Mouse (Mus musculus): ENCODE measurements around the gene Ndufa8. TPM values are rescaled to one million over a fixed set of nuclear protein-coding genes. Genes with fewer than 3 reads are reported as not detected.

Ndufa8 gene
- total and polyA plus RNA-seq, 3 experiments, result 186 to 357 TPM; not detected in 1

DNA sequence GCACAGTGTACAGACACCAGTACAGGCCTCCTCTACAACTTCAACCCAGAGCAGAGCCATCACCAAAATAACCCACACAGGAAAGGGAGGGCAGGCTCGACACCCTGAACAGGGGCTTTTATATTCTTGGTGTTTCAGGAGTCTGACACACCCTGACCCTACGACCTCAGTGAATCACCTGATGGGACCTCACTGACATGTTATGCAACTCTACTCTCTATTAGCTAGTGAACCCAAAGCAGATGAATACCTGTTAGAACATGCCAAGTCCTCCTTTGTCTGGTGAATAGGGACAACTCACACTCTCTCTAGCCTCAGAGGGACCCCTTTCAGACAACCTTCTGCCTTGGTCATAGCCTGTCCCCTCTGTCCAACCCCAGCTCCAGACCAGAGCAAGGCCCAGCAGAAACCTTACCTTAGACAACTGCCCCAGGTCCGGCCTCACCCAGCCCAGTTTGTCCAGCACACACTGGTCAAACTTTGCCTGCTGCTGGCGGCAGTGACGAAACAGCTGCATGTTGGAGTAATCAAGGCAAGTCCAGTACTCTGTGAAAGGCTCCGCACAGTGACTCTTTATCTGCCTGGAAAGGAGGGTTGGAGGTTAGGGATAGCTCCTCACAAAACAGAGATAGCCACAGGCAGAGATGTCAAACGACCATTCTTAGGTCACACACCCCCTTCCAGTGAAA is 9.8 kb downstream of the Ndufa8 start:
- Histone ChIP-seq H3K4me1 (ENCODE audit: control insufficient read depth in 1 of 2, insufficient read depth in 2 of 2, low read length in 2 of 2) (peaks cover 0 to 5% of the 10 kb centered on the region in 2 experiments; a peak in 1 of 4 replicates), H3K9me3 (replicated peaks; ENCODE audit: insufficient read depth, low read length) (no peaks in the 10 kb centered on the region), H3K79me2 (ENCODE audit: control insufficient read depth, insufficient read depth, low read length, poor library complexity) (peaks cover 15% of the 10 kb centered on the region; the same call in 1 of the 2 replicates), H3K36me3 (ENCODE audit: control insufficient read depth in 1 of 2, insufficient read depth in 2 of 2, low read length in 2 of 2) (peaks cover 10 to 22% of the 10 kb centered on the region in 2 experiments), H3K27me3 (ENCODE audit: control insufficient read depth in 1 of 2, insufficient read depth in 2 of 2, low read length in 2 of 2) (no peaks in the 10 kb centered on the region), H3K27ac (ENCODE audit: control insufficient read depth, low read depth, low read length) (no peak overlapping the region), H3K9ac (ENCODE audit: control insufficient read depth, low read depth, low read length, poor library complexity, severe bottlenecking) (no peak overlapping the region), H3K4me3 (ENCODE audit: control insufficient read depth in 1 of 2, insufficient read depth in 1 of 2, low read depth in 2 of 2, low read length in 2 of 2) (no peak overlapping the region)
- DNase-seq (ENCODE audit: low read depth, low spot score), result no peak
- TF ChIP-seq RCOR1 (IDR thresholded peaks at IDR 0.05; ENCODE audit: low read depth, low read length), result no peak
- TF ChIP-seq NRF1 (IDR thresholded peaks at IDR 0.05; ENCODE audit: insufficient read depth, low read depth, low read length, poor library complexity, severe bottlenecking), result no peak
- no peak for TF ChIP-seq E2F4 (IDR thresholded peaks at IDR 0.05; ENCODE audit: borderline replicate concordance, low read depth, low read length)
- TF ChIP-seq UBTF (IDR thresholded peaks at IDR 0.05; ENCODE audit: borderline replicate concordance, insufficient read depth, low read depth, low read length), result no peak
- no peak for TF ChIP-seq SMC3 (IDR thresholded peaks at IDR 0.05; ENCODE audit: low read depth, low read length)
- no peak for TF ChIP-seq TCF12 (IDR thresholded peaks at IDR 0.05; ENCODE audit: low read depth, low read length)
- TF ChIP-seq HCFC1 (IDR thresholded peaks at IDR 0.05; ENCODE audit: low read depth, low read length), result no peak
- no peak for TF ChIP-seq USF1 (IDR thresholded peaks at IDR 0.05; ENCODE audit: low read depth, low read length)
- no peak for TF ChIP-seq EP300 (IDR thresholded peaks at IDR 0.05; ENCODE audit: low read depth in 1 of 2, low read length in 2 of 2)
- no peak for TF ChIP-seq RAD21 (IDR thresholded peaks at IDR 0.05; ENCODE audit: low read depth, low read length)
- TF ChIP-seq TAL1 (IDR thresholded peaks at IDR 0.05; ENCODE audit: low read length), result no peak
- no peak for TF ChIP-seq MAX (IDR thresholded peaks at IDR 0.05; ENCODE audit: low read length)
- TF ChIP-seq POLR2A (IDR thresholded peaks at IDR 0.05; ENCODE audit: control insufficient read depth in 1 of 2, insufficient read depth in 1 of 2, low read depth in 1 of 2, low read length in 2 of 2, poor library complexity in 1 of 2), result no peak
- no peak for TF ChIP-seq JUND (IDR thresholded peaks at IDR 0.05; ENCODE audit: low read depth, low read length)
- TF ChIP-seq ETS1 (IDR thresholded peaks at IDR 0.05; ENCODE audit: low read depth, low read length), result no peak
- no peak for TF ChIP-seq MEF2A (IDR thresholded peaks at IDR 0.05; ENCODE audit: extremely low read depth, insufficient replicate concordance, low read depth, low read length, poor library complexity, severe bottlenecking)
- no peak for TF ChIP-seq TBP (IDR thresholded peaks at IDR 0.05; ENCODE audit: low read depth, low read length)
- TF ChIP-seq ZMIZ1 (IDR thresholded peaks at IDR 0.05; ENCODE audit: low read depth, low read length), result no peak

DNA sequence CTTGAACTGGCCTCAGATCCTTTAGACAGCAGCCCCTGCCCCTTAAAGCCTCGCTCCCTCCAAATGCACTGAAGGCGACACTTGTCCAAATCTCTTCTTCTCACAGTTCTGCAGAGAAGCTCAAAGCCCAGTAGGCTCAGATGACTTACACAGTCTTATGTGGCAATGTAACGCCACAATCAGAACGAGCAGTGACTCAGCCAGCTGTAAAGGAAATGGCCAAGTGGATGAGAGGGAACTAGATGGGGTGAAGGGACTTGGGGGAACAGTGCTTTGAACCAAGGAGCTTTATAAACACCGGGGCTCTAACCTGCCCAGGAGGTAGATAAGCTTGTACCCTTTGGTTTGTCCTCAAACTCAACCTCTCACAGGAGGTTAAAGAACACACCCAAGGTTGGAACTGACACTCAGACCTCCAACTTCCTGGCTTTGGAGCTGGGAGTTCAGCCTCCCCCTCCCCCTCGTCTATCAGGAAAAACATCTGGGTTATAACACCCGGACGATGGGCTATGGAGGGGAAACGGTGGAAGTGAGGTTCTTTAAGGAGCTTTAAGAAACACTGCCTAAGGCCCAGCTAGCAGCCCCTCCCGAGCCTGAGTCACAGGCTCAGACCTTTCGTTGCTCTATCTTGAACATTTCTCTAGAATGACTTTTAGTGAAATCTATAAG is 13.7 kb downstream of the Ndufa8 start:
- H3K9ac ChIP-seq (ENCODE audit: control insufficient read depth, low read depth, low read length, poor library complexity, severe bottlenecking), result no peak overlapping the region
- no peaks in the 10 kb centered on the region for H3K4me1 ChIP-seq (ENCODE audit: control insufficient read depth in 1 of 2, insufficient read depth in 2 of 2, low read length in 2 of 2)
- no peak overlapping the region for H3K27ac ChIP-seq (ENCODE audit: control insufficient read depth, low read depth, low read length)
- H3K27me3 ChIP-seq (ENCODE audit: control insufficient read depth in 1 of 2, insufficient read depth in 2 of 2, low read length in 2 of 2), result no peaks in the 10 kb centered on the region
- peaks cover 3% of the 10 kb centered on the region; the same call in 1 of the 2 replicates for H3K79me2 ChIP-seq (ENCODE audit: control insufficient read depth, insufficient read depth, low read length, poor library complexity)
- TF ChIP-seq KAT2A (conservative IDR thresholded peaks at IDR 0.05; ENCODE audit: low read depth, low read length), result no peak
- TF ChIP-seq CHD1 (IDR thresholded peaks at IDR 0.05; ENCODE audit: low read depth, low read length), result no peak
- TF ChIP-seq MXI1 (IDR thresholded peaks at IDR 0.05; ENCODE audit: low read depth, low read length), result no peak
- no peak for TF ChIP-seq GABPA (IDR thresholded peaks at IDR 0.05; ENCODE audit: low read depth, low read length)
- TF ChIP-seq POLR2AphosphoS5 (IDR thresholded peaks at IDR 0.05; ENCODE audit: borderline replicate concordance, low read depth, low read length), result no peak
- TF ChIP-seq CHD2 (IDR thresholded peaks at IDR 0.05; ENCODE audit: low read length), result no peak
- TF ChIP-seq ZKSCAN1 (IDR thresholded peaks at IDR 0.05; ENCODE audit: low read depth, low read length), result no peak
- no peak for TF ChIP-seq BHLHE40 (IDR thresholded peaks at IDR 0.05; ENCODE audit: borderline replicate concordance, low read depth, low read length)
- TF ChIP-seq ZMIZ1 (IDR thresholded peaks at IDR 0.05; ENCODE audit: low read depth, low read length), result no peak
- no peak for DNase-seq (ENCODE audit: low read depth, low spot score)
- H3K4me3 ChIP-seq (ENCODE audit: control insufficient read depth in 1 of 2, insufficient read depth in 1 of 2, low read depth in 2 of 2, low read length in 2 of 2), result no peak overlapping the region
- H3K36me3 ChIP-seq (ENCODE audit: control insufficient read depth in 1 of 2, insufficient read depth in 2 of 2, low read length in 2 of 2), result peaks cover 0 to 12% of the 10 kb centered on the region in 2 experiments; a peak in 2 of 4 replicates
- no peaks in the 10 kb centered on the region for H3K9me3 ChIP-seq (replicated peaks; ENCODE audit: insufficient read depth, low read length)
